Mouse (Mus musculus) forelimb bud, embryonic 11.5 days (tissue): ENCODE measurements at regions not wholly inside any gene's neighbourhood (a gene's known extent, or its start where the extent isn't known, plus 50 kb on each side); places are given as distances from the start of the nearest gene placed in this dataset.
A peak's percentile ranks its signal among the peaks of the same experiment; 100 is the strongest.

Experiments used
- DNase-seq: peaks from one replicate; pipeline ENCODE4 v3.0.0-alpha.2; 2012; ENCODE audit warnings: low read depth, low spot score

DNA sequence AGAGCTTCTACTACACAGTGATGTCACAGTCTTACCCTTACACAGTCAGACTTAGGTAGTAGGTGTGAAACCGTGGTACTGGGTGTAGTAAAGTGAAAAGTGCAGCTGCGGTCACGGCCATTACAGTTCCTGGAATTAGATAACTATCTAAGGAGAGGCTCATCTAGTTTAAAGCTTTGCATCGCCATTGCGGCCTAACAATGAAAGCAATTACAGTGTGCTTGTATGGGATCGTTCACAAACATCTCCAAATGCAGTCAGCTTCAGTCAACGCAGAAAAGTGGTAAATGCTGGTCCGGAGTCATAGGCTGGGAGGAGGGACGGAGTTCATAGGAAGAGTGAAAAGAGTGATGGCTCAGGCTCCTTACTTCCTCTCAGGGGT is 106.0 kb upstream of the Col1a2 start:
- no peak for DNase-seq

DNA sequence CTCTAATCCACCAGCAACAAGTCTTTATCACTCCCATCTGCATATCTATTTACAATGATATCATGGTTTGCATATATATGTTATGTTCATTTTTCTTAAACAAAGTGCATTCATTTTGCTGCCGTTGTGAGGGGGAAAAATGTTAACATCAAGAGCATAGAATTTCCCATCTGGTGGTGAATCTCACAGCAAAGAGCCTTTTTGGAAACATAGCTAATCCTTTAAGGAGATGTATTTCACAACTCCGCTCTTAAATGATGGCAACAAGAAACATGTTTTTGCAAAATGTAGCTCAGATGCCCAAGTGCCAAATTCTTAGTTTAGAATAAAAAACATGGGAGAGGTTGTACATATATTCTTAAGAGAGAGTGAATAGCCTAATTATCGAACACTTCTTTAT is 99.3 kb upstream of the Col1a2 start:
- no peak for DNase-seq

DNA sequence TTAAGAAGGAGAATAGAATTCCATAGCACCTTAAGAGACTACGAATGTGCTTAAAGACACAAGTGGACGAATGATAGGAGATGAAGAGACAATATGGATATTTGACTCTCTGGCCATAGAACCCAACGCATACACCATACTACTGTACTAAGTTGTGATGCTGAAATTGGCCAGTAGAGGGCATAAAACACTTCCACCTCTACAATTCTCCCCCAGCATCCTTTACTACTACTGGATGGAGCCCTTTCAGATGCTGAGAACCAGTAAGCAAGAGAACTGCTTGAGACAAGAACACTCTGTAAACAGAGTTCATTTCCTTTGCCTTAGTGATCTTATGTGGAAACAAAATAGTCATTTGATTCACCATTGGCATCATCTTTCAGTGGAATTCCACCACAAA is 96.9 kb upstream of the Col1a2 start:
- DNase-seq: peak; percentile 63

DNA sequence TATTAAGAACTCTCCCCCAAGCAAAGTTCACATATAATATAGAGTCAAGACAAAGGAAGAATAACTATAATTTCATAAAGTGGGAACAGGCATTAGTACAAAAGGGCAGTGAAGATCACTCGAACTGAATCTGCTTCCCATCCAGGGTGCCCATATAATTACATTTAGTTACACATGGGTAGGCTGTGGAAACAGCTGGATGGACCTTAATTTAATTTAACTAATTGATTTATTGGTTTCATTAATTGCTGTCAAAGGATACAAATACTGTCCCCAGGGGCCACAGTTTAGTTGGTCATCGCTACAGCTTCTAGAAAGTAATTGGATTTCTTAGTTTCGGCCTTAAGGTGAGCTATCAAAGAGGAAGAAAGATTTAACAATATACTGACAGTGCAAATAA is 91.4 kb upstream of the Col1a2 start:
- no peak for DNase-seq

DNA sequence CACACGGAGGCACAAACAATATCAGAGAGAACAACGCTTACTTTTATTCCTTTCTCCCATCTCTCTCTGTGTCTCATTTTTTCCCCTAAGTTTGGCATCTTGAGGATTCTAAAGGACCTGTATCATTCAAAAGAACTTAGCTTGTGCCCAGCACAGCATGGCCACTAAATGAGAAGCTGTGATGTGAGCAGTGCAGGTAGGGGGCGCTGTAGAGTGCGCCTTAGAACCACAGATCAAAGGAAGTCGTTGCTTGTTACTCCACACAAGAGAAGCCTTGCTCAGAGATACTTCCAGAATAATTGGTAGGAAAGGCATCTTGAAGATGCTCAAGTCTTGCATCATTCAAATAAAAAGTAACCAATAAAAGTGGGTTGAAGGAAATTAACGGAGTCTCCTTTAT is 90.4 kb upstream of the Col1a2 start:
- DNase-seq: peak; percentile 62

DNA sequence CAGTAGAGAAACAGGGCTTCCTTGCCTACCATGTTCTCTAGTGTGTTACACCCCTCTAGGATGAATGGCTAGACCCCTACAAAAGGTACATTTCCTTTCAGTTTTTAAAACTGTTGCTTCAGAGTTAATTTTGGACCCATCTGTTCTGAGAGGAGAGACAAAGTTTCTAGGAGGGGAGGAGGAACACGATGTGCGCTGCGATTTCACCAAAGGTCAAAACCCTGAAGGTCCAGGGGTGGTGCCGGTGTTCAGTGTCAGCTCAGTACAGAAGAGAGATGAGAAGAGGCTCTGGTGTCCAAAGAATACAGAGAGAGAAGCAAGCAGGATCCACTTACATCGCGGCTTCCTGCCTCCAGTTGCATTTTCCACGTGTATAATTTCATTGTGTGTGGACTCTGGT is 89.4 kb upstream of the Col1a2 start:
- no peak for DNase-seq

DNA sequence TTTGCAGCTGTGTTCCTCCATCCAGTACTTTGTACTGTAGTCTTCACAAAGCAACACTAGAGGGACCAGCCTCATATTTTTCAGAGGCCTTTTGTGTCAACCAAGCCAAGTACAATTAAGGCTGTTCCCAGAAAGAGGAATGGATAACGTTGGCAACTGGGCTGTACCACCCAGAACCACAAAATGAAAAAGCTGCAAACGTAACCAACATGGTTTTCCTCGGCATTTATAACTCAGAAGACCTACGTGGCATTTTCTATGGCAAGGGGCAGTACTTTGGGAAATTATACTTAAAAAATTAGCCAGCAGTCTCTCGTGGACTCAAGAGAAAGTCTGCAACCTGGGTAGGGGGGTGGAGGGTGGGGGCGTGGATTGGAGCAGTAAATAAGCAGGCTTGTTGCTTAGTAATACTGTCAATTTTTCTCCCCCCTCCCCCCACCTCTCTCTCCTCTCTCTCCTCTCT is 87.3 kb upstream of the Col1a2 start:
- peak; percentile 74 for DNase-seq

DNA sequence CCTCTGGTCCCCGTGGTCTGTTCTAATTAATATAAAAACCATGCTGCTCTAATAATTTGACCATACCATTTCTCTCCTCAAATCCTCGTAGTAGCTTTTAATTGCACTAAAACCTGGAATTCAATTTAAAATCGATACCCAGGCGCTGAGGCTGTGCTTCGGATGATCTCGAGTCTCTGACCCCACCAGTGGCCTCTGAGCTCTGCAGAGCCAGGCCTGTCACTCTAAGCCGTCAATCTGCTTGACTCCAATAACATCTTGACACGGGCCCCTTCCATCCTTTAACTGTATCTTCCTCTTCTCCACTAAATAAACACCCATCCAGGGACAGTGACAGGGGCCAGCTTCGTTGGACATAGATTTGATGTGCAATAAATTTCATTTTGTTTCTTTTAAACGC is 86.2 kb upstream of the Col1a2 start:
- no peak for DNase-seq

DNA sequence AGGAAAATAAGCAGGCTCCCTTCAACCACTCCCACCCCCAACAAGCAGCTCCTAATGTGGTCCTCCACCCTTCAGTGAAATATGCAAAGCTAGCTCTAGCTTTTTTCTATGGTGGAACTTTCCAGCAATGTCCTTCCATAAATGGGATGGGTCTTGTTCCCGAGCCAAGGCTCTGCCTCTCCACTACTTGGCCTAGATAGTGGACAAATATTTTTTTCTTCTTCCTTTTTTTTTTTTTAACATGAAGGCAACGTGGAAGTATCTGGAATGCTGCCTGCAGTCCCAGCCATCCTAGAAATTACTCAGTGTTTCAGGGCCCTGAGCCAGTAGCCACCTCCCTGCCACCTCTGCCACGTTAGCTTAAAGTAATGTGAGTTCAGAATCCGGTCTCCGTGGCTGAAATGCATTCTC is 85.7 kb upstream of the Col1a2 start:
- no peak for DNase-seq

DNA sequence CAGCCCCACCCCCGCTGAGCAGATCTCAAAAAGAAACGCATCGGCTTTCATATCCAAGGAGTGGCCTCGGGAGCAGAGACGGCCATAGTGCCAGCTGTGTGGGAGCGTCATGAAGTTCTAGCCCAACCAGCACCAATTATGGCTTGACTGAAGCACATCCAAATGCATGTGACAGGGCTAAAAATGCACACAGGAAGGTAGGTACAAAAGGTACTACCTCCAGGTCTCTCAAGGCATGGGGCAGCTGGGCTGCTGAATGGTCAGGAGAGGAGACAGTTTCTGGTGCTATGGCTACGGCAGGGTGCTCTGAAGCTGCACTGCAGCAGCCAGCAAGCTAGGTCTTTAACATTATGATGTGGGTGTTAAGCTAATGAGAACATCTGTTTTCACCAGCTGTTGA is 83.1 kb upstream of the Col1a2 start:
- DNase-seq: no peak

DNA sequence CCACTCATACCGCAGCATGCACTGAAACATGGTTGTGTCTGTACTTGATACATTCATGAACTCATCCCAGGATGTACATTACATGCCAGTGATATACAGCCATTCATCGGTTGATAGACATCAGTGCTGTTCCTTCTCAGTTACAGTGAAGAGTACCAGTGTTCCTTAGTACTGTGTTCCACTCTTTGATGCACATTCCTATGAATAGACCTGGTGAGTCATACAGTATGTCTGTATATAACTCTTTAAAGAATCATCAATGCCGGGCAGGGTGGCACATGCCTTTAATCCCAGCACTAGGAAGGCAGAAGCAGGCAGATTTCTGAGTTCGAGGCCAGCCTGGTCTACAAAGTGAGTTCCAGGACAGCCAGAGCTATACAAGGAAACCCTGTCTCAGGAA is 77.5 kb upstream of the Col1a2 start:
- no peak for DNase-seq

DNA sequence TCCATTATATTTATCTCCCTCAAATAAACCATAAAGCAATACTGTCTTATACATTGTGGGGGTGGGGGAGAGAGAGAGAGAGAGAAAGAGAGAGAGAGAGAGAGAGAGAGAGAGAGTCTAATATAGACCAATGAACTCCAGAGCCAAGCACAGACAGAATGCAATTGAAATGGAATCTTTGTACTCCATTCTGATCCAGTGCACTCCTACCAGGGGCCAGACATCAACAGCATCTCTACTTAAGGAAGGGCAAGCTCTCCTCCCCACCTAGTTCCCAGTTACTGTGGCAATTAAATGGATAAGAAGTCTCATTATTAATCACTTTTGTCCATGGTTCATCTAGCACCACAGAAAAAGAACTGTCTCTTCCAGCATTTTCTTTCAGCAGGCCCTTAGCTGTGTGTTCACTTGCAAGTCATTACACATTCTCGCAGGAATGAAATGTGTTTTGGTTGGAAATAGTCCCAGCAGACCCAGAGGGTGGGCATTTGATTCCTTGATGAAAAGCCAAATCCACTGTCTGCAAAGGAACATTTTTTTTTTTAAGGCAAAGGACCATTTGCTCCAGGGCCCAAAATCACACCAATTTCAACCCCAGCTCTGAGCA is 73.8 kb upstream of the Col1a2 start:
- no peak for DNase-seq

DNA sequence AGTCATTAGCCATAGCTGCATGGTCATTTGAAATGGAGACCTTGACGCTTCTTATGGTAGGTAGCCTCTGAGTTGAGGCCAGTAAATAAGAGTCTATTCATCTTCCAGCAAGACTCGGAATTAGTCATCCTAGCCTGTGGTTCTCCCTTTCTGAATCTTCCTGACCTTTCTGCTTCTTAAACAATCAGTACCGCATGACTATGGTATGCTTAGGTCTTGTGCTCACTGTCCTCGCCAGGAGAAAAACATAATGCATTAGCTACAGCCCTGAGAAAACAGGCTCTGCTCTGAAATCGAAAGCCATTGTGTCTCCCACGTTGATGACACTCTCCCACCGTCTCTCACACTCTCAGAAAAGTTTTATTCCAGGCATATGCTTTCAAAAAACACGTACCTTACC is 72.4 kb upstream of the Col1a2 start:
- DNase-seq: no peak

DNA sequence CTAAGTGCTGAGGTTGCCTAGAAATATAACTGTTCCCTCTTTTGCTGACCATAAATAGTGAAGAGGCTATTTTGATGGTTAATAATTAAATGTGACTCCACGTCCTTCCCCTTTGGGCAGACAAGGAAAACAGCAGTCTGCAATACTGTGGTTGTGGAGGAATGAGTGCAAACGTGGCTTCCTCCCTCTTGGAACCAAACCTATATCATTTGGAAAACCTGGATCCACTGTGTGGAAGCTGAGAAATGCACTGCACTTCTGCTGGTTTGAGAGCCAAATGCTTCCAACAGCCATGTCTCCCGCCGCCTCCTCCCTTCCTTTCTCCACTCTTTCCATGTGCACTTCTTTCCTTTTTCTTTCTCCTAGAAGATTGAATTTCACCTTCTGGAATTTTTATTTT is 68.2 kb upstream of the Col1a2 start:
- no peak for DNase-seq

DNA sequence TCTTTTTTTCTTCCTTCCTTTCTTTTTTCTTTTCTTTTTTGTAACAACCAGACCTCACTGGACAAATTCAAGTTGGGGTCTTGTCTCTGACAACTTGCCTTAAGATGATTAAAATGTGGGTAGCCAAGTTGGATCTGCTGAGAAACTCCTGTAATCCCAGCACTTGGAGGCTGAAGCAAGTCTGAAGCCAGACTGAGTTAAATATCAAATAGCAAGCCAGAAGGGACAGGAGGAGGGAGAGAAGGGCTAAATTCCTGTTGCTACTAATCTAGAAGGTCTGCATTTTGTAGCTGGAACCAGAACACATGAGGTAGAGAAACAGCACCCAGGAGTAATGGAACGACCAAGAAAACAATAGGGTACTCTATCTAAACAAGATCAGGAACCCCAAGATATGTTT is 67.7 kb upstream of the Col1a2 start:
- no peak for DNase-seq

DNA sequence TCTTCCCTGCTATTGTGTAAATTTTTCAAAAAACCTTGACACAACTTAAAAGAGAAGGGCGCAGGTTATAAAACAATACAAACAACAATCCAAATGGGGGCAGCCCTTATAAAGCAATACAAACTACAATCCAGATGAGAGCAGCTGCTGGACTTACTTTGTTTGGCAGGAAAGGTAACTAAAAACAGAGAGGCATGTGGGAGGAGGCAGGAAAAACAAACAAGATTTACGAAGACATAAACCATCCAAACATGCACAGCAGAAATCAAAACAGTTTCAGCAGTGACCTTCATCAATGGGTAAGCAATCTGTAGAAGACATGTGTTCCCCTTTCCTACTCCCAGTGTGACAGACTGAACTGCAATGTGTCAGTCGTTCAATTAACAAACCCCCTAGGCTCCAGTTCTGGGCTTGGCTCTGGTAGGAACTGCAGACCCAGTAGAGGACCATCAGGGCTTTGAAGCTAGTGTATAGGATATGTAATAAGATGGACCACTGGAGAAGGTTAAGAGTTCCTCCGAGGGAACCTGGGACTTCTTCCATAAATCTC is 62.9 kb upstream of the Col1a2 start:
- DNase-seq: no peak

DNA sequence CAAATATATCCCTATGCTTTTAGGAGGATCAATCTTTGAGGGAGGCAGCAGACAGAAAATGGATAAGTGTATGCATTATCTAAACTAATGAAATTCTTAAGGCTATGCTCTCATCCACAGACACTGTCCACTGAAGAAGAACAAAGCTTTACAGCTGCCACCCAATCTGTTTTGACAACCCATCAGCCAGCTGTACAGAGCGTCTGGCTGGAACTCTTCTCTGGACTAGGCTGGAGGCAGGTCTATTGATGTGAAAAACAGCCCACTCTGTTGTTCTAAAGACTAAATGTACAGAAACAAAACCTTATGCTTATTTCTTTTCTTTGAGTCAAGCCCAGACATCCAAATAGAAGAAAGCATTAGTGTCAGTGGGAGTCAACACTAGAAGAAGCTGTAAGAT is 58.7 kb upstream of the Col1a2 start:
- no peak for DNase-seq

DNA sequence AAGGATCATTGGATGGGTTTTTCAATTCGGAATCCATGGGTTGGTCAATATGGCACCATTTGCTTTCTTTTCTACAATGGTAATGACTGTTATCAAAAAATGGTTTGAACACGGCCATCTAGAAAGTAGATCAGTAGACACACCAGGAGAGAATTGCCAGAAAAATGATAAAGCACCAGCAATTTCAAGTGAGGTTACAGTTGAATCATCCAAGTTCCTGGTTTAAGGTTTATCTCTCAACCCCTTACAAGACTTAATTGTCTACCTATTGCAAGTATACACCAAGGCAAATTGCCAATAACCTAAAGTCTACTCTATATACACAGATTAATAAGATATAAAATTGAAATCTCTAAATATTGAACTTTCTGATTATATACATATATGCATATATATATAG is 53.4 kb upstream of the Col1a2 start:
- no peak for DNase-seq
